Mouse (Mus musculus) MEL (cell line): ENCODE results near the gene Prex1. TPM values are rescaled to one million over a fixed set of nuclear protein-coding genes. Genes with fewer than 3 reads are reported as not detected.

Experiments used
- DNase-seq: peaks from one replicate; pipeline ENCODE4 v3.0.0; 2011; ENCODE audit warnings: low read depth, low spot score
- H3K27ac ChIP-seq: 2 replicates; pipeline ENCODE4 v1.5.1; 2012; ENCODE audit warnings: low read depth, mild to moderate bottlenecking, control low read depth, low read length, moderate library complexity; ENCODE audit not compliant: control insufficient read depth
- H3K27me3 ChIP-seq, 2 experiments: fragments of 150-350 bp in 1 of 2; sonication (generic) in 1 of 2; 2 replicates each; pipeline ENCODE4 v1.6.1; 2012; ENCODE audit warnings: low read length in 2 of 2, mild to moderate bottlenecking in 2 of 2, improper control_type of control experiment in 1 of 2, moderate library complexity in 1 of 2; ENCODE audit not compliant: insufficient read depth in 2 of 2, control insufficient read depth in 1 of 2
- H3K36me3 ChIP-seq, 2 experiments: 2 replicates each; pipeline ENCODE4 v1.6.1; 2012 to 2014; ENCODE audit warnings: low read length in 2 of 2, improper control_type of control experiment in 1 of 2, inconsistent platforms in 1 of 2, mild to moderate bottlenecking in 1 of 2; ENCODE audit not compliant: insufficient read depth in 2 of 2, control insufficient read depth in 1 of 2
- H3K4me1 ChIP-seq, 2 experiments: fragments of 150-350 bp in 1 of 2; sonication (generic) in 1 of 2; 2 replicates each; pipeline ENCODE4 v1.6.1; 2012; ENCODE audit warnings: low read length in 2 of 2, improper control_type of control experiment in 1 of 2, mild to moderate bottlenecking in 1 of 2; ENCODE audit not compliant: insufficient read depth in 2 of 2, control insufficient read depth in 1 of 2
- H3K4me3 ChIP-seq, 2 experiments: fragments of 150-350 bp in 1 of 2; sonication (generic) in 1 of 2; 2 replicates each; pipeline ENCODE4 v1.5.1; 2012; ENCODE audit warnings: low read depth in 2 of 2, low read length in 2 of 2, mild to moderate bottlenecking in 2 of 2, moderate library complexity in 2 of 2, control low read depth in 1 of 2, improper control_type of control experiment in 1 of 2; ENCODE audit not compliant: control insufficient read depth in 1 of 2, insufficient read depth in 1 of 2
- H3K79me2 ChIP-seq: 2 replicates; pipeline ENCODE4 v1.6.1; 2012; ENCODE audit warnings: mild to moderate bottlenecking, low read length, moderate library complexity; ENCODE audit not compliant: control insufficient read depth, poor library complexity, insufficient read depth
- H3K9ac ChIP-seq: 2 replicates; pipeline ENCODE4 v1.6.1; 2012; ENCODE audit warnings: low read depth, mild to moderate bottlenecking, control low read depth, low read length, moderate library complexity; ENCODE audit not compliant: control insufficient read depth, poor library complexity, severe bottlenecking
- H3K9me3 ChIP-seq: fragments of 150-350 bp; sonication (generic); replicated peaks from 2 replicates; pipeline ENCODE4 v1.6.1; 2012; ENCODE audit warnings: mild to moderate bottlenecking, low read length, improper control_type of control experiment, moderate library complexity; ENCODE audit not compliant: insufficient read depth
- BHLHE40 ChIP-seq: IDR thresholded peaks from 2 replicates; pipeline ENCODE4 v1.6.1; 2012; ENCODE audit warnings: low read depth, mild to moderate bottlenecking, inconsistent platforms, low read length, improper control_type of control experiment, borderline replicate concordance
- CHD1 ChIP-seq: IDR thresholded peaks from 2 replicates; pipeline ENCODE4 v1.6.1; 2012; ENCODE audit warnings: low read depth, mild to moderate bottlenecking, inconsistent platforms, low read length, improper control_type of control experiment
- E2F4 ChIP-seq: IDR thresholded peaks from 2 replicates; pipeline ENCODE4 v1.6.1; 2011; ENCODE audit warnings: low read depth, low read length, improper control_type of control experiment, borderline replicate concordance
- ELF1 ChIP-seq: IDR thresholded peaks from 2 replicates; pipeline ENCODE4 v1.6.1; 2014; ENCODE audit warnings: low read depth, mild to moderate bottlenecking, inconsistent platforms, low read length, improper control_type of control experiment, moderate library complexity
- EP300 ChIP-seq, 2 experiments: IDR thresholded peaks; 2 replicates each; pipeline ENCODE4 v1.6.1; 2011; ENCODE audit warnings: improper control_type of control experiment in 2 of 2, low read length in 2 of 2, low read depth in 1 of 2, mild to moderate bottlenecking in 1 of 2
- ETS1 ChIP-seq: IDR thresholded peaks from 2 replicates; pipeline ENCODE4 v1.6.1; 2012; ENCODE audit warnings: low read depth, mild to moderate bottlenecking, inconsistent platforms, low read length, improper control_type of control experiment, moderate library complexity
- HCFC1 ChIP-seq: IDR thresholded peaks from 2 replicates; pipeline ENCODE4 v1.6.1; 2012; ENCODE audit warnings: low read depth, mild to moderate bottlenecking, inconsistent platforms, low read length, improper control_type of control experiment, moderate library complexity
- JUND ChIP-seq: IDR thresholded peaks from 2 replicates; pipeline ENCODE4 v1.6.1; 2011; ENCODE audit warnings: low read depth, mild to moderate bottlenecking, improper control_type of control experiment, low read length
- KAT2A ChIP-seq: conservative IDR thresholded peaks from 2 replicates; pipeline ENCODE4 v1.6.1; 2012; ENCODE audit warnings: low read depth, low read length, improper control_type of control experiment, inconsistent platforms
- MAFK ChIP-seq: IDR thresholded peaks from 2 replicates; pipeline ENCODE4 v1.6.1; 2011; ENCODE audit warnings: low read depth, mild to moderate bottlenecking, low read length, improper control_type of control experiment, borderline replicate concordance
- MAX ChIP-seq: IDR thresholded peaks from 2 replicates; pipeline ENCODE4 v1.6.1; 2011; ENCODE audit warnings: low read length, improper control_type of control experiment
- MAZ ChIP-seq: IDR thresholded peaks from 2 replicates; pipeline ENCODE4 v1.6.1; 2012; ENCODE audit warnings: low read depth, mild to moderate bottlenecking, inconsistent platforms, low read length, improper control_type of control experiment
- MEF2A ChIP-seq: IDR thresholded peaks from 2 replicates; pipeline ENCODE4 v1.6.1; 2014; ENCODE audit warnings: low read depth, mild to moderate bottlenecking, inconsistent platforms, low read length, improper control_type of control experiment; ENCODE audit not compliant: poor library complexity, insufficient replicate concordance, severe bottlenecking; ENCODE audit errors: extremely low read depth
- MYB ChIP-seq: IDR thresholded peaks from 2 replicates; pipeline ENCODE4 v1.6.1; 2011; ENCODE audit warnings: mild to moderate bottlenecking, low read depth, low read length, improper control_type of control experiment
- MYC ChIP-seq: IDR thresholded peaks from 2 replicates; pipeline ENCODE4 v1.6.1; 2011; ENCODE audit warnings: low read depth, mild to moderate bottlenecking, low read length, improper control_type of control experiment, moderate library complexity
- NELFE ChIP-seq: IDR thresholded peaks from 2 replicates; pipeline ENCODE4 v1.6.1; 2011; ENCODE audit warnings: low read depth, low read length, improper control_type of control experiment
- POLR2AphosphoS5 ChIP-seq: IDR thresholded peaks from 2 replicates; pipeline ENCODE4 v1.6.1; 2012; ENCODE audit warnings: low read depth, borderline replicate concordance, mild to moderate bottlenecking, inconsistent platforms, low read length, moderate library complexity, mixed read lengths
- RCOR1 ChIP-seq: IDR thresholded peaks from 2 replicates; pipeline ENCODE4 v1.6.1; 2012; ENCODE audit warnings: low read depth, mild to moderate bottlenecking, inconsistent platforms, low read length, improper control_type of control experiment
- SIN3A ChIP-seq: IDR thresholded peaks from 2 replicates; pipeline ENCODE4 v1.6.1; 2012; ENCODE audit warnings: low read length, improper control_type of control experiment, inconsistent platforms
- SMC3 ChIP-seq: IDR thresholded peaks from 2 replicates; pipeline ENCODE4 v1.6.1; 2011; ENCODE audit warnings: low read depth, low read length, improper control_type of control experiment
- TAL1 ChIP-seq: IDR thresholded peaks from 2 replicates; pipeline ENCODE4 v1.6.1; 2012; ENCODE audit warnings: mild to moderate bottlenecking, inconsistent platforms, low read length, moderate library complexity, mixed read lengths
- TCF12 ChIP-seq: IDR thresholded peaks from 2 replicates; pipeline ENCODE4 v1.6.1; 2014; ENCODE audit warnings: low read depth, mild to moderate bottlenecking, inconsistent platforms, low read length, improper control_type of control experiment, moderate library complexity
- UBTF ChIP-seq: IDR thresholded peaks from 2 replicates; pipeline ENCODE4 v1.6.1; 2012; ENCODE audit warnings: low read depth, mild to moderate bottlenecking, inconsistent platforms, low read length, improper control_type of control experiment, moderate library complexity, borderline replicate concordance; ENCODE audit not compliant: insufficient read depth
- USF2 ChIP-seq, 2 experiments: IDR thresholded peaks; 2 replicates each; pipeline ENCODE4 v1.6.1; 2011 to 2012; ENCODE audit warnings: improper control_type of control experiment in 2 of 2, low read length in 2 of 2, borderline replicate concordance in 1 of 2, inconsistent platforms in 1 of 2, low read depth in 1 of 2, mild to moderate bottlenecking in 1 of 2; ENCODE audit not compliant: insufficient read depth in 1 of 2
- ZC3H11A ChIP-seq: IDR thresholded peaks from 2 replicates; pipeline ENCODE4 v1.6.1; 2012; ENCODE audit warnings: low read depth, mild to moderate bottlenecking, inconsistent platforms, low read length, improper control_type of control experiment
- ZKSCAN1 ChIP-seq: IDR thresholded peaks from 2 replicates; pipeline ENCODE4 v1.6.1; 2012; ENCODE audit warnings: low read depth, mild to moderate bottlenecking, inconsistent platforms, low read length, improper control_type of control experiment, moderate library complexity
- ZNF384 ChIP-seq: IDR thresholded peaks from 2 replicates; pipeline ENCODE4 v1.6.1; 2012; ENCODE audit warnings: low read depth, mild to moderate bottlenecking, inconsistent platforms, low read length, improper control_type of control experiment
- polyA plus RNA-seq, 2 experiments: library from polyadenylated mRNA; stranded (reverse) in 1 of 2; unstranded in 1 of 2; fragments of >175 nt in 1 of 2; fragments of >200 nt in 1 of 2; gene quantifications; 2 replicates each; pipeline versions ENCODE4 v1.2.1 to v1.2.4; 2012; ENCODE audit warnings: low replicate concordance in 2 of 2, low read depth in 1 of 2; ENCODE audit not compliant: insufficient read length in 2 of 2, insufficient read depth in 1 of 2, missing spikeins in 1 of 2
- total RNA-seq: library from RNA; depleted of rRNA; stranded (reverse); fragments of 300-350 nt; gene quantifications from 2 replicates; pipeline ENCODE4 v1.2.3, GENCODE M21; 2012

Gene Prex1
- total and polyA plus RNA-seq, 3 experiments, result 8.0 to 33.1 (median 15.8) TPM

DNA sequence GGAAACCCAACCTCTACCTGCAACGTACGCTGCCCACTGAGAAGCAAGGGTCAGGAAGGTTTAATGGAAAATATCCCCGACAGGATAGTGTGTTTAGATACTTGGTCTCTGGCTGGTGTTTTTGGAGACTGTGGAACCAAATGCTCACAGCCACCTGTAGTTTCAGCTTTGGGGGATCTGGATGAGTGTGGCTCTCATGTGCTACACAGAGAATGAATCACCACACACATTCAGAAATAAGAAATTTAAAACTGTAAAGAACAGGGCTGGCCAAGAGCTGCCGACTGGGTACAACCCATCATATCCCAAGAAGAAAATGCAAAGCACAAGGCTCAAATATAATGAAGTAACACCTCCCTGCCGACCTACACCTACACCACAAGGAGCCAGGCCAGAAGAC lies 73.9 kb downstream of the Prex1 start:
- no peaks in the 10 kb centered on the region for H3K4me1 ChIP-seq
- H3K27me3 ChIP-seq, result no peaks in the 10 kb centered on the region
- H3K36me3 ChIP-seq, result no peaks in the 10 kb centered on the region
- H3K9me3 ChIP-seq, result no peaks in the 10 kb centered on the region
- H3K79me2 ChIP-seq, result no peaks in the 10 kb centered on the region
- TF ChIP-seq E2F4, result no peak
- no peak for TF ChIP-seq TCF12
- TF ChIP-seq BHLHE40, result no peak
- TF ChIP-seq MYC, result no peak
- no peak for TF ChIP-seq MEF2A
- TF ChIP-seq EP300 (IDR thresholded peaks at IDR 0.05; ENCODE audit: low read depth in 1 of 2, low read length in 2 of 2), result no peak
- TF ChIP-seq CHD1, result no peak
- no peak for TF ChIP-seq MAZ
- no peak for TF ChIP-seq HCFC1
- no peak for TF ChIP-seq ZC3H11A
- TF ChIP-seq JUND, result no peak
- no peak for TF ChIP-seq SMC3
- no peak for TF ChIP-seq MYB
- no peak for TF ChIP-seq POLR2AphosphoS5
- TF ChIP-seq ETS1, result no peak
- no peak for TF ChIP-seq USF2 (IDR thresholded peaks at IDR 0.05; ENCODE audit: borderline replicate concordance in 1 of 2, insufficient read depth in 1 of 2, low read depth in 1 of 2, low read length in 2 of 2)
- no peak for TF ChIP-seq ZNF384
- TF ChIP-seq MAFK, result no peak
- TF ChIP-seq TAL1, result no peak
- H3K9ac ChIP-seq, result no peak overlapping the region
- DNase-seq, result no peak
- H3K4me3 ChIP-seq, result no peak overlapping the region
- no peak overlapping the region for H3K27ac ChIP-seq

DNA sequence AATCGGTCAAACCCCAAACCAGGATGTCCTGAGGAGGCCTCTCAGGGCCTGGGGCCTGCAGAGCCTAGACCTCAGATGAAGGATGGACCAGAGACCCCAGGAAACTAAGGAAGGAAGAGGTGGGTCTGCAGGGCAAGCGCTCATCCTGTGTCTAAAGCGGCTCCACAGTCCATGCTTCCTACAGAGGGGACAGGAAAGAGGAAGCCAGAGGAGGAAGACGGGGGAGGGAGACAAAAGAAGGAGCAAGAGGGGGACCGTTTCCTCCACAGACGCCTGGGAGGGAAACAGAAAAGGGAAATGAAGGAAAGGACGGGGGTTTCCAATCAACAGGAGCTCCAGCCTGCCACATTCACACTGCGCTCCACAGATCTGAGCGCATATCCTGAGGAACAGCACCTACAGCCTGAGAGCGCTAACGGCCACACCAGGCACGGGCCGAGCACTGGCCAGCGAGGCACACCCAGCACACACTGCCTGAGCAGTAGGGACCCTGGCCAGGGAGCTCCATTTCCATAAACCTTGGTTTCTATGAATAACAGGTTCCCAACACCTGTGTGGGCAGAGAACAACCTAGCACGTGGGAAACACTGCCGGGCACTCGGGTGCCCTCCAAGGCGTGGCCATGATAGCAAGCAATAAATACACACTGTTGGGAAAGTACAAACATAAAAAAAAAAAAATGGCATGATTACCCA lies 74.5 kb downstream of the Prex1 start:
- Histone ChIP-seq H3K9ac (no peak overlapping the region), H3K79me2 (no peaks in the 10 kb centered on the region), H3K27ac (no peak overlapping the region), H3K9me3 (no peaks in the 10 kb centered on the region), H3K4me1 (no peaks in the 10 kb centered on the region), H3K4me3 (no peak overlapping the region), H3K36me3 (no peaks in the 10 kb centered on the region), H3K27me3 (no peaks in the 10 kb centered on the region)
- no peak for TF ChIP-seq ELF1
- TF ChIP-seq TAL1, result no peak
- no peak for TF ChIP-seq USF2 (IDR thresholded peaks at IDR 0.05; ENCODE audit: borderline replicate concordance in 1 of 2, insufficient read depth in 1 of 2, low read depth in 1 of 2, low read length in 2 of 2)
- no peak for TF ChIP-seq NELFE
- no peak for TF ChIP-seq RCOR1
- TF ChIP-seq MAX, result no peak
- no peak for TF ChIP-seq UBTF
- no peak for TF ChIP-seq BHLHE40
- TF ChIP-seq SIN3A, result no peak
- TF ChIP-seq E2F4, result no peak
- no peak for TF ChIP-seq KAT2A
- TF ChIP-seq EP300 (IDR thresholded peaks at IDR 0.05; ENCODE audit: low read depth in 1 of 2, low read length in 2 of 2), result no peak
- TF ChIP-seq ZKSCAN1, result no peak
- TF ChIP-seq ETS1, result no peak
- no peak for DNase-seq
